Mouse (Mus musculus) small intestine, adult 2 months (tissue): ENCODE data around the gene Zfp683. TPM values are rescaled to one million over a fixed set of nuclear protein-coding genes. Genes with fewer than 3 reads are reported as not detected.

Source experiments
- H3K27ac ChIP-seq: fragments of 200-500 bp; 2 replicates; pipeline ENCODE4 v1.5.1; 2012; ENCODE audit warnings: low read depth, low read length, control low read depth, inconsistent platforms; ENCODE audit not compliant: insufficient read depth
- H3K27me3 ChIP-seq: fragments of 200-500 bp; 2 replicates; pipeline ENCODE4 v1.6.1; 2012; ENCODE audit warnings: mild to moderate bottlenecking, moderate library complexity, low read length, inconsistent platforms; ENCODE audit not compliant: control insufficient read depth, insufficient read depth
- H3K36me3 ChIP-seq: fragments of 200-500 bp; 2 replicates; pipeline ENCODE4 v1.6.1; 2012; ENCODE audit warnings: mild to moderate bottlenecking, low read length, control low read depth, inconsistent platforms; ENCODE audit not compliant: control insufficient read depth, insufficient read depth
- H3K4me1 ChIP-seq: fragments of 200-500 bp; 2 replicates; pipeline ENCODE4 v1.6.1; 2012; ENCODE audit warnings: low read length, inconsistent platforms, mixed read lengths; ENCODE audit not compliant: control insufficient read depth, insufficient read depth, insufficient read length
- H3K4me3 ChIP-seq: fragments of 200-500 bp; 2 replicates; pipeline ENCODE4 v1.5.1; 2012; ENCODE audit warnings: low read depth, mild to moderate bottlenecking, control low read depth, inconsistent platforms, low read length, moderate library complexity
- CTCF ChIP-seq: fragments of 200-500 bp; IDR thresholded peaks from 2 replicates; pipeline ENCODE4 v1.5.1; 2012; ENCODE audit warnings: low read depth, mild to moderate bottlenecking, control low read depth, inconsistent platforms, low read length, moderate library complexity, mixed read lengths; ENCODE audit not compliant: insufficient replicate concordance, insufficient read length; ENCODE audit errors: extremely low read depth
- POLR2A ChIP-seq: fragments of 200-500 bp; IDR thresholded peaks from 2 replicates; pipeline ENCODE4 v1.6.1; 2012; ENCODE audit warnings: low read depth, mild to moderate bottlenecking, control low read depth, inconsistent platforms, low read length, moderate library complexity
- WGBS: fragments of 180-500 bp; shearing (Covaris S2); methylation state at CpG from one replicate; pipeline ENCODE4 v1.1.7; 2018; 5-methylcytosine and 5-hydroxymethylcytosine counted together
- polyA plus RNA-seq: library from polyadenylated mRNA; depleted of rRNA; stranded (reverse); fragments of >200 nt; gene quantifications from 2 replicates; pipeline ENCODE4 v1.2.3, GENCODE M21; 2012

Gene Zfp683
- polyA plus RNA-seq, 1 experiment: 1.3 TPM

DNA sequence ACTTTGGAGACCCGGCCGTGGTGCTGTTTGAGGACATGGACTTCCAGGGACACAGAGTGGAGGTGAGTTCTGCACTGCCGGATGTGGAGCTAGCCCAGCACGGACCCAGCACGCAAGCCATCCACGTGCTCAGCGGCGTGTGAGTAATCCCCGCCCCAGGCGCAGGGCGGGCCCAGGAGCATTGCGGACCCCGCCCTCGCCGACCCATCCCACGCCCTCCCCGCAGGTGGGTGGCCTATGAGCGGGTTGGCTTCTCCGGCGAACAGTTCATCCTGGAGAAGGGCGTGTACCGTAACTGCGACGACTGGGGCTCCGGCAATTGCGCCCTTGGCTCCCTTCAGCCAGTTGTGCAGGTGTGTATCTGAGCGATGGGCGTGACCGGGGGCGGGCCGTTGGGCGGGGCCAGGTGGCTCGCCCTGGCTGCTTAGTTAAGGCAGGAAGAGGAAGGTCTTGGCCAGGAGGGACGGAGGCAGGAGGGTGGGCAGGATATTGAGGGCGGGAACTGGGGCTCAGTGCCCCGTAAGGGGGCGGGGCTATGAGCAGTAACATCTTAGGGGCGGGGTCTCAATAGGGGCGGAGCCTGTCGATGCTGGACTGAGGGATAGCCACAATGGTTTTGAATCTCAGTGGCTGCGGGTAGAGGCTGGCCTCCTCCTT is 28.2 kb downstream of the Zfp683 start:
- peak; percentile 27; the same call in 1 of the 2 replicates for TF ChIP-seq POLR2A
- no peak for TF ChIP-seq CTCF
- peak overlapping the region; percentile 32 for H3K4me3 ChIP-seq
- H3K4me1 ChIP-seq: peaks cover 5% of the 10 kb centered on the region; the same call in 1 of the 2 replicates
- H3K36me3 ChIP-seq: peaks cover 31% of the 10 kb centered on the region
- under 1% methylated on average over 41 of the region's 41 CpGs for WGBS
- no peak overlapping the region for H3K27ac ChIP-seq
- no peaks in the 10 kb centered on the region for H3K27me3 ChIP-seq

DNA sequence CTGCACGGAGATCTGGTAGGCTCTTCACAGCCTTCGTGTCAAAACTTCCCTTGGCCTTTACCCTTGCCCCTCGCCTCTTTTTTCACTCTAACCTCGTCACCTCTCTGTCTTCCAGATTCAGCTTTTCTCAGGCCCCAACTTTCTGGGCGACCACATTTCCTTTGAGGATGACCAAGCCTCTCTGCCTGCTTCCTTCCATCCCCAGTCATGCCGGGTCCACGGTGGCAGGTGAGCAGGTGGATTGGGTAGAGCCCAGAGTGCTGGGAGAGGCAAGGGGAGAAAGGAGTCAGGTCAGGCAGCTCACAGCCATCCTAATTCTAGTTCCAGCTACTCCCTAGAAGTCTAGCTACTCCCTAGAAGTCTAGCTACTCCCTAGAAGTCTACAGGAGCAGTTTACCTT is 28.8 kb downstream of the Zfp683 start:
- peak overlapping the region; percentile 32 for H3K4me3 ChIP-seq
- no peak overlapping the region for H3K27ac ChIP-seq
- peaks cover 5% of the 10 kb centered on the region; the same call in 1 of the 2 replicates for H3K4me1 ChIP-seq
- H3K36me3 ChIP-seq: peaks cover 29% of the 10 kb centered on the region
- 8% methylated on average over 7 of the region's 7 CpGs for WGBS
- H3K27me3 ChIP-seq: no peaks in the 10 kb centered on the region
- TF ChIP-seq POLR2A (no peak), CTCF (no peak)

DNA sequence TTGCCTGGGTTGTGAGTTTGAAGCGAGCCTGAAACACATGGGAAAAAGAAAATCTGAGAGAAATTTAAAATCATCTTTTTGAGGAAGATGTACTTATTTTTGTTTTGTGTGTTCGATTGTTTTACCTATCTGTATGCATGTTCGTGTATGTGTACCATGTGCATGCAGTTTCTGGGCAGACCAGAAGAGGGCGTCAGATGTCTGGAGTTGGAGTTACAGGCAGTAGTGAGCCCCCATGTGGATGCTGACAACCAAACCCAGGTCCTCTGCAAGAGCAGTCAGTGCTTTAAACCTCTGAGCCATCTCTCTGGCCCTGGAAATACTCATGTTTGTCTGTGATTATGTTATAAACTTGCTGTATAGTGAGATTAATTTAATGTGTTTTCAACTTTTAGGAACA is 31.4 kb downstream of the Zfp683 start:
- TF ChIP-seq POLR2A (no peak), CTCF (peak; percentile 23; the same call in 1 of the 2 replicates)
- H3K27ac ChIP-seq: no peak overlapping the region
- H3K36me3 ChIP-seq: peaks cover 26% of the 10 kb centered on the region
- no peaks in the 10 kb centered on the region for H3K27me3 ChIP-seq
- H3K4me3 ChIP-seq: no peak overlapping the region
- WGBS: 94% methylated on average over 4 of the region's 4 CpGs
- peaks cover 7% of the 10 kb centered on the region for H3K4me1 ChIP-seq

DNA sequence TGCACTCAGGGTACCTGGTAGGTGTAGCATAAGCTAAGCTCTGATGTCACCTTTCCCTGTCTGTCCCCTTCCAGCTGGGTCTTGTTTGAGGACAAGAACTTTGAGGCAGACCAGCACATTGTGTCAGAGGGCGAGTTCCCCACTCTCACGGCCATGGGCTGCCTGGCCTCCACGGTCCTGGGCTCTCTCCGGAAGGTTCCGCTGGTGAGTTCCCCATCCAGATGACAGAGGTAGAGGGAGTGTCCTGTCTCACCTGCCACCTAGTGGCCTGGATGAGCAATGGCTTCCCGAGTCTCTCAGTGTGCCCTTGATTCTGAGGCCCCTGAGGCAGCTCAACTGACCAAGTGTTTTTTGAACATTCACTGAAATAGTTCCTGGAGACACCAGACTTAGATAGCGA is 33.8 kb downstream of the Zfp683 start:
- Histone ChIP-seq H3K27me3 (no peaks in the 10 kb centered on the region), H3K27ac (no peak overlapping the region), H3K4me1 (peaks cover 4% of the 10 kb centered on the region), H3K36me3 (peaks cover 20% of the 10 kb centered on the region), H3K4me3 (no peak overlapping the region)
- 19% methylated on average over 7 of the region's 7 CpGs for WGBS
- TF ChIP-seq POLR2A: no peak
- TF ChIP-seq CTCF: peak; percentile 83; the same call in 1 of the 2 replicates

DNA sequence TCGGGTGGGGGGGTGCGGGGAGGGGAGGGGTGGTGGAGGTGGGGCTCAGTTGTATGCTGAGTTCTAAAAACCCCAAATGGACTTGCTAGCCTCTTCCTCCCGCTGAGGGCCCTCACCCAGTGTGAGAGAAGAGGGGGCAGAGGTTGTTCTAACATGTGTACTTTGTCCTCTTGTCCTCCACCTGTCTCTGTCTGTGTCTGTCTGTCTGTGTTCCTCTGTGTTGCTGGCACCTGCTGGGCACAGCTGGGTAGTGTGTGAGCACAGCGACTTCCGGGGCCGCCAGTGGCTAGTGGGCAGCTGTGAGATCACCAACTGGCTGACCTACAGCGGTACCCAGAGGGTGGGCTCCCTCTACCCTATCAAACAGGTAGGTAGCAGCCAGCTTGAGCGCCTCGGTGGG is 35.4 kb downstream of the Zfp683 start:
- TF ChIP-seq CTCF: no peak
- TF ChIP-seq POLR2A: no peak
- no peak overlapping the region for H3K27ac ChIP-seq
- H3K36me3 ChIP-seq: peaks cover 23% of the 10 kb centered on the region
- no peaks in the 10 kb centered on the region for H3K27me3 ChIP-seq
- 51% methylated on average over 9 of the region's 9 CpGs for WGBS
- H3K4me3 ChIP-seq: no peak overlapping the region
- peaks cover 2% of the 10 kb centered on the region; the same call in 1 of the 2 replicates for H3K4me1 ChIP-seq

DNA sequence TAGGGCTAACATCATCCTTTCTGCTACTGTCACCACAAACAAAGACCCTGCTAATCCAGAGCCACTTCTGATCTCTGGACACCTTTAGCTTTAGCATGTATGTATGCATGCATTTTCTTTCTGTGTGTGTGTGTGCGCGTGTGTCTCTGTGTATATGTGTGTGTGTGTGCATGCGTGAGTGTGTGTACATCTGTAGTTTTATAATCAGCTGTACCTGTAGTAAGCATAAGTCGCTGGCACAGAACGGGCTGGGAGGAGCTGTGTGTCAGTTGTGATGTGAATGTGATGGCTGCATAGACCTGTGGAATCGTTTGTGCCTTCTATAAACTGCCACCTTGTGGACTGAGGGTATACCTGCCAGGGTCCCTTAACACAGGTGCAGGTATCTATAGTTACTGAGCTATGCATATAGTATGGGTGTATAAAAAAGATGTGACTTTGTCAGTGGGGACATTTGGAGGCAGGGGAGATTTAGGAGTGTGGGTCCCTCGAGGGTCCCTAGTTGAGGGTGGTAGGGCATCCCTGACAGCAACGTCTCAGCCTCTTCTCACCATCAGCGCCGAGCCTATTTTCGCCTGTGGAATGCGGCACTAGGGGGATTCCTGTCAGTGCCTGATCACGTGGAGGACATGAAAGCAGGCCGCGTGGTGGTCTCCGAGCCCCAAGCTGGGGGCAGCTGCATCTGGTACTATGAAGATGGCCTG is 37.0 kb downstream of the Zfp683 start:
- Histone ChIP-seq H3K36me3 (peaks cover 19% of the 10 kb centered on the region), H3K4me3 (no peak overlapping the region), H3K27me3 (no peaks in the 10 kb centered on the region), H3K4me1 (peaks cover 2% of the 10 kb centered on the region; the same call in 1 of the 2 replicates), H3K27ac (no peak overlapping the region)
- WGBS: 87% methylated on average over 16 of the region's 16 CpGs
- no peak for TF ChIP-seq POLR2A
- TF ChIP-seq CTCF: no peak

DNA sequence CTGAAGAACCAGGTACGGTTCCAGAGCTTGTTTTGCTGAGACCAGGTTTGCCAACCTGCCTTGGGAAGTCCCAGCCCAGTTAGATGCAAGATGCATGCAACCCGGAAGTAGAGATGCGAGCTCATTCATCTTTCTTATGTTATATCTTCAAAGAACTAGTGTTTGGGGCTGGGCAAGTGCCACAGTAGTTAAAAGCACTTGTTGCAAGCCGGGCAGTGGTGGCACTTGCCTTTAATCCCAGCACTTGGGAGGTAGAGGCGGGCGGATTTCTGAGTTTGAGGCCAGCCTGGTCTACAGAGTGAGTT is 37.5 kb downstream of the Zfp683 start:
- no peaks in the 10 kb centered on the region for H3K27me3 ChIP-seq
- H3K4me3 ChIP-seq: no peak overlapping the region
- WGBS: 89% methylated on average over 6 of the region's 6 CpGs
- peaks cover 2% of the 10 kb centered on the region; the same call in 1 of the 2 replicates for H3K4me1 ChIP-seq
- H3K27ac ChIP-seq: no peak overlapping the region
- no peak for TF ChIP-seq POLR2A
- TF ChIP-seq CTCF: no peak
- H3K36me3 ChIP-seq: peaks cover 19% of the 10 kb centered on the region
